Mouse (Mus musculus) CD4-positive, CD25-positive, alpha-beta regulatory T cell, adult 2 months (primary cell): ENCODE measurements around the gene Dbf4.

Experiments used
- DNase-seq: peaks from one replicate; pipeline ENCODE4 v3.0.0-alpha.2; 2012; ENCODE audit warnings: low read depth, low spot score

The Dbf4 gene

DNA sequence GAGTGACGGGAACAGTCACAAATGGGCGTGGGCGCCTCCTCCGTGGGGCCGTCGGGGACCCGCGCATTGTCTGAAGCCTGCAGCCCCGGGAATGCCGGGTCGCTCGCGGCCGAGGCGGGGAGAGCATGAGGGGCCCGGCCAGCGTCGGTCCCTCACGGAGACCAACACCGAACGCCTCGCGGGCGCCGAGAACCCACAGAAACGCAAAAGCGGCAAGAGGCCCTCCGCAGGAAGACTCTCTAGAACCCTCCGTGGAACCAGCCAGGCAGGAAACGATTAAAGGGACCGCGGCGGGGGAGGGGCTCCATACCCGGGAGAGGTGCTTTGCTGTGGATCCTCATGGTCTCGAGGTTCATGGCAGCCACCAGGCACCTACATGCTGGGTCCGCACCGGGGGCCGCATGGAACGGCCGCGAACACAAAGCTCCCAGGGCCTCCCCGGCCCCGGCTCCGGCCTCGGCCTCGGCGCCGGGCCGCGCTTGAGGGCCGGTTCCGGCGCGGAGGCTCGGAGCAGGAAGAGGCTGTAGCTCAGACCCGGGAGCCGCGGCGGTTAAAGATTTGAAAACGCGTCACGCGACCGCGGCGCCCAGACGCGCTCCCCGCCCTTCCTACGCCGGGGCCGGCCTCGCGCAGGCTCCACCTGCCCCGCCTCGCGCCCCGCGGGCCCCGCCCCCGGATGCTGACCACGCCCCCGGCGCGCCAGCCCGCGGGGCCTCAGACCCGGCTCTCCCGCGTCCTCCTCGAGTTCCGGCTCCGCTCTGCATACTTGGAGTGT, at the start of gene Dbf4, which contains the start of gene Slc25a40:
TSS of gene Dbf4 (minus strand) at position 560 of the 775 bp plus-strand sequence.
TSS of gene Slc25a40 (plus strand) at position 694 of the 775 bp plus-strand sequence.
- peak; percentile 95 for DNase-seq

DNA sequence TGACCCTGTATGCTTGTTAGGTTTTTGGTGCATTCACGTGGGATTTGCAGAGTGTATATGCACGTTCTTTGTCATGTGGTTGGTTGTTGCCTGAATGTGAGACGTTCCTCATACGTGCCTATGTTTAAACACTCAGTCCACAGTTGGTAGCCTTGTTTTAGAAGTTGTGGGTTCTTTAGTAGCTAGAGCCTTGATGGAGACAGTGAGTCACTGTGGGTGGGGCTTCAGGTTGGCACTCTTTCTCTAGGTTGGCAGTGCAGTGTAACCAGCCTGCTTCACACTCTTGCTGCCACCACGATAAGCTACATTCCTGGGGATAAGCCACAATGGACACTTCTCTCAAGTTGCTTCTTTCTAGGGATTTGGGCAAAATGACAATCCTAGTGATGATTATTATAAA, 34.0 kb upstream of the Dbf4 start:
- DNase-seq, result peak; percentile 60

DNA sequence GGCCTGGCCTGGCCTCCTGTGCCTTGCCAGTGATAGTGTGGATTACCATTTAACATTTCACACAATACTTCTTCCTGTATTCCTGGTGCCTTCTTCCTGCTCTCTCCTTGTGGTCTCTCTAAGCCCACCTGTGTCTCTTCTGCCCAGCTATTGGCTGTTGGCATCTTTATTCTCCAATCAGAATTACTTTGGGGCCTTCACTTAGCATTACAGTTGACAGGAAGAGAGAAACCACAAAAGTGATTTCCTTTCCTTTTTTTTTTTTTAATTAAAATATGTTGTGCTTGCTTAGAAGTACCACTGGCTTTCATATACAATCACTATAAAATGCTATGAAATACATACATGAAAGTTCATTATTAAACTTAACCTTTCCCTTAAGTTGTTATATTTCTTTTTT, 33.0 kb upstream of the Dbf4 start:
- peak; percentile 31 for DNase-seq

DNA sequence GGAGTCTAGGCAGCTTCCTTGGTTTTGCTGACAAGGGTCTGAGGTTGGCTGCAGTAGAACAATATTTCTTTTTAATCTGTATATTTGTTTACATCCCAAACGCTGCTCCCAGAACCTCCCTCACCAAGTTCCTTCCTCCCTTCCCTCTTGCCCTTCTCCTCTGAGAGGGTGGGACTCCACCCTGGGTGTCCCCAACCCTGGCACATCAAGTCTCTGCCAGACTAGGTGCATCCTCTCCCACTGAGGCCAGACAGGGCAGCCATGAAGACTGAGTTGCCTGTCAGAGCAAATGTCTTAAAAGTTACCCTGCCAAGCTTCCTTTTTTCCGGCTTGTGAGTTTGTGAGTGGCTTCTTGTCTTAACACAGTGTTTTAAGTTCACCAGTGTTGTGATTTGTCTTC, 16.6 kb upstream of the Dbf4 start:
- DNase-seq, result no peak

GRCm38 (mm10) chr5:8437481-8438156, 15.1 kb upstream of the Dbf4 start:
- no peak for DNase-seq

DNA sequence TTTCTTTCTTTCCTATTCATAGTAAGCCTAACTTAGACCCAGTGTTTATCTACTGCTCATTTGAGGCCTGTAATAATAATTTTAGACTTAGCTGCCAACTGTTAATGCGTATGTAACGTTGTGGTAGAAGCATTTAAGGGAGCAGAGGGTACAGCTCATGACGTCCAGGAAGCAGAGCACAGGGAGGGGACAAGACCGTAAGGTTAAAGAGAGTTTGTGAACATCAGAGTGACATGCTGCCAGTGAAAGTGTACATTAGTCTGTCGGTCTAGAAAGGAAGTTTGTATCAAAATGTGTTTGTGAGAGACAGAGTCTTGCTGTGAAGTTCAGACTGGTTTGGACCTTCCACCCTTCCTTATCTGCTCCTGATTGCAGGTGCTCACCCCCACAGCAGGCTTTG, 3.4 kb upstream of the Dbf4 start:
- DNase-seq, result peak; percentile 62

DNA sequence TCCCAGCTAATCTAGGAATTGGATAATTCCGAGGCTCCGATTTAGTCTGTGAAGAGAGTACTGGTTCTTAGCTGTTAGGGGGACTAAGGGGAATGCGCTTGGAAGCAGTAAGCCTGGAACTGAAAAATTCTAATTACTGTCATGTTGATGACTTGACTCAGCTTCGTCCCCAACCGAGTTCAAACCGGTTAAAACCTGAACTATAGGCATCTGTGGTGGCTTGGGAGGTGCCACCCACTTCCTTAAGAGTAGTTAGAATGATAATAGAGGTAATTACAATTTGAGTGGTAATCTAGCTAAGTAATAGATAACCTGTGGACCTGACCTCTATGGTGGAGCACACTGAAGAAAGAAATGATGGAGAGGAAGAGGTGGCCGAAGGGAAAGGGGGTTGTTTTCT, 1.6 kb upstream of the Dbf4 start:
- DNase-seq, result peak; percentile 59

GRCm38 (mm10) chr5:8422932-8423928, 714 bp upstream of the Dbf4 start:
- peak; percentile 61 for DNase-seq

- DNase-seq, result no peak
Observed at GRCm38 (mm10) chr5:8421424-8421823, 1.1 kb downstream of the Dbf4 start.

GRCm38 (mm10) chr5:8417443-8417842, 5.1 kb downstream of the Dbf4 start:
- DNase-seq, result no peak

GRCm38 (mm10) chr5:8416683-8417413, 5.7 kb downstream of the Dbf4 start:
- no peak for DNase-seq

DNA sequence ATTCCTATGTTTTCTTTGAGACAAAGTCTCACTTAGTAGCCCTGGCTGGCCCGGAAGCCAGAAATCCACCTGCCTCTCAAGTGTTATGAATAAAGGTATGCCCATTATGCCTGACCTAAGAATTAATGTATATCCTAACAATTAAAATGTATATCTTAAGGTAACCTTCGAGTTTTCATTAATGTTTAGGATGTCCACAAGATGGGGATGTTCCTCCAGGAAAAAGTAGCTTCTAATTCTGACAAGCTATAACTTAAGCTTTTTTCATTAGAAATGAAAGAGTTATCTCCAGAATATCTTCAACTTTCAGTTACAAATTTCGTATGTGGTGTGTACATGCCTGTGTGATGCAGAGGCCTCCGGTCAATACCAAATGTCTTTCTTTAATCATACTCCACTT, 13.8 kb downstream of the Dbf4 start:
- DNase-seq, result peak; percentile 21

DNA sequence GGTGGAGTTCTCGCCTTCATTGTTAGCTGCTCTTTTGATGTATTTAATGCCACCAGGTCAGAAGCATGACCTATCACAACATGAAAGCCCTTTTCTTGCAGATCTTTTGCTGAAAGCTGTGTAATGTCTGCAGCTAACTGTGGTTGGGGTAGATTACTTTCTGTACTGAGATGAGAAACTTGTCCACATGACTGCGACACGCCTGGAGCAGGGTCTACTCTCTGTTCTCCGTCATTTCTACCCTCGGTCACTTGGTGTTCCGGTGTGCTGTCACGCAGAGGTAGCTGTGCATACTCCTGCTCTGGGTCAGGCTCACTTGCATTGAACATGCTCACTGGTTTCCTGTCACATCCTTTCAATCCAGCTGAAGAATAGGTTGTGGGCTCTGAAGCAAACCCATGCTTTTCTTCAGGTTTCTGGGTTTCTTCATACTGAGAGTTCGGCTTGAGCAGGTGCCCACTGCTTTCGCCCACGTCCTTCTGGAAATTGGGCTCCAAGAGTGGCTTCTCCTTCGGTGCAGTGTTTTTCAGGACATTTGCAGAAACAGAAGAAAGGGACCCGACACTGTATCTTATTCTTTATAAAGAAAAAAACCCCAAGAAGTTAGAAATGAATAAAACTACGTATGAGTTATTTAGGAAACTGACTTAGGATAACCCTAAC, 24.8 kb downstream of the Dbf4 start:
- DNase-seq, result no peak

DNA sequence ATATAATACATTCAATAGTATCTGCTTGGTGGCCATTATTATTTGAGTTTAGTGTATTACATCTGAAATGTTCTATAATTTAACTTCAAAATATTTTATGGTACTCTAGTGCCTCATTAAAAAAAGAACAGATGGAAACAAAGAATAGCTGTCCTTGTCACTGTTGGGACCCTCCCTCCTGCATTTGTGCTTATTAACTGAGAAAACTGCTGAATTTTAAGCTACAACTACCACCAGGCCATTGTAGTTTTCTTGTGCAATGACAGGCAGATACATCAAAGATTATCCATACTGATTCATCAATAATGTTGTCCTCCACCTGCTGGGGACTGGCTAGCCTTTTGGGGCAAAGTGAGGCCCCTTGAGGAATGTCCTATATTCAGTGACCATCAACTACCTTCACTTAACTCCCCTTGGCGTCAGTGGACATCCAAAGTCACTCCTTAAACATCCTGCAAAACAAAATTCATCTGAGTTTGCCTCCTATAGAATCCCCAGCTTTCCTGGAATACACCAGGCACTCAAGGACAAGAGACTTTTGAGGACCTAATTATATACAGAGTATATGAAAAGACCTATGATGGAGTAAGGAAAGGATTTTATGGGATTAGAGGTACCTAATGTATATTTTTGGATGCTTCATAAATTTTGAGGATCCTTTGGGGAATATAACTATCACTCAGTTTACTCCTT, 28.5 kb downstream of the Dbf4 start:
- no peak for DNase-seq

DNA sequence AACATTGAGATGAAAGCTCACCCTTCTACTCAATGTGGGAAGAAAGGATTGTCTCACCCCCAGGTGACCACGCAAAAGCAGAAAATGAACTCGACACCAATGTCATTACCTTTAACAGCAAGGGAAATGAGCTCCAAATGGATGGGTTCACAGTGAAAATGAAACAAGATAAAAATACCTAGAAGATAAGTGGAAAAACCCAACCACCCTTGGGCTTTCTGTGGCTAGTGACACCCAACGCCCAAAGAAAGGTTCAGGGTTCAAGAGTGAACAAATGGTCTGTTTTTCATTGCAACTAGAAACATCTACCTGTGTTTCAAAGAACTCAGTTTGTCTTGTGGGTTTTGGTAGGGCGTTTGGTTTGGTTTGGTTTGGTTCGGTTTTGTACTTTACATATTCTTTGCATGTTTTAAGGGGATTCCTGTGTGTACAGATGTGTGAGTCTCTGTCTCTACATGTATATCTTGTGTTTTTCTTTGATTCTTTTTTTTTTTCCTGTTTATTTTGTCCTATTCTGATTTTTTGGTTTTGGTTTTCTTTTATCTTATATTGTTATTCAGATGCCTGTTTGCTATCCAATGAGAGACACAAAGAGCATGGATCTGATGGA, 48.1 kb downstream of the Dbf4 start:
- DNase-seq, result no peak

GRCm38 (mm10) chr5:8373415-8373814, 49.1 kb downstream of the Dbf4 start:
- DNase-seq, result no peak

GRCm38 (mm10) chr5:8368781-8369180, 53.7 kb downstream of the Dbf4 start:
- no peak for DNase-seq

DNA sequence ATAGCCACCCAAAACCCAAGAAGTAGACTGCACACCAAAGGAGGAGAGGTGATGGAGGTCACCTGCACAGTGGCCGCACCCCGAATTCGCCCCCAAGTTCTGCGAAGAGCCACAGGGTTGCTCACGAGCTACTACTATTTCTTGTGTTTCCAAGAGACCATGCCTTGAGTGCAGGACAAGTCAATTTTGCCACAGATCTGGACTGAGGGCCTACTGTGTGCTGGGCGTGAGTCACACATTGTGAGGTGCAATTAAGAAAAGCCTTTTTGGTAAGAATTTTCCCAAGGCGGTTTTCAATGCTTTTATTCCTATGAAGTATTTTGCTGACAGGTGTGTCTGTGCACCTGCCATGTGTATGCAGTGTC, 54.2 kb downstream of the Dbf4 start:
- DNase-seq, result no peak

DNA sequence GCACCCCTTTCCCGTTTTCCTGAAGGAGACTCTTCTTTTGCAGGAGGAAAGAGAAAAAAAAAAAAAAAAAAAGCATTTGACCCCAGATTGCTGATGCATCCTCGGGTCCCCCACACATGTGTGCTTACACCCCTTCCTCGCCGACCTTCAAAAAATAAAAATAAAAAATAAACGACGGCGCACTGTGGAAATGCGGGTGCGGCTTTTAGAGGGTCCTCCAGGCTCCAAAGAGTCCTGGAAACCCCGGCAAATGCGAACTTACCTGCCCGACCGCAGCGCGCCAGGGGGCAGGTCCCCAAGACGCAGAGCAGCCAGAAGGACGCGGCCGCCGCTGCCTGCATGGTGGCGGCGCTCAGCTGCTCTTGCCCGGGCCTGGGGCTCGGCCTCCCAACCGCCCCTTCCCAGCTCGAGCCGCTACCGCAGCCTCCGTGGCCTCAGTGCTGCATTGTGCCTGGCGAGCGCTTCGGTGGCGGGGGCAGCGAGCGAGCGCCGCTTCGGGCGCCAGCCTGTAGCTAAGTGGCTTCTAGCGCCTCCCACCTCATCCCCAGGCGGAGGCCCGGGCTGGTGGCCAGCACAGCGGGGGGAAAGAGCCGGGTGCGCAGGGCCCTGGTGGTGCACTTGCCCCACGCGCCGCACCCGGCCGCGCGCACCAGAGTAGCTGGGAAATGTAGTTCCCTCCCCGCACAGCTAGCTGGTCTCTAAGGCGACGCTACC, 54.7 kb downstream of the Dbf4 start, which contains the start of gene Adam22:
TSS of gene Adam22 (minus strand) at position 547 of the 714 bp plus-strand sequence.
- DNase-seq, result no peak
